Mouse (Mus musculus) heart, postnatal 0 days (tissue): ENCODE results near the gene Chrdl2. TPM values are rescaled to one million over a fixed set of nuclear protein-coding genes. Genes with fewer than 3 reads are reported as not detected.

Experiments used
- ATAC-seq: fragments of 200-750 bp; cut with Nextera tagmentation; 2 replicates; pipeline ENCODE4 v1.8.0; 2017; ENCODE audit warnings: low read depth, moderate number of reproducible peaks, moderate library complexity; ENCODE audit not compliant: insufficient read depth
- DNase-seq: peaks from one replicate; pipeline ENCODE4 v3.0.0-alpha.2; 2016; ENCODE audit warnings: low spot score
- H3K27ac ChIP-seq: fragments of 300-500 bp; sonication (generic); 2 replicates; pipeline ENCODE4 v1.5.1; 2014; ENCODE audit warnings: low read depth, mild to moderate bottlenecking
- H3K27me3 ChIP-seq: fragments of 300-500 bp; sonication (generic); 2 replicates; pipeline ENCODE4 v1.6.1; 2014; ENCODE audit warnings: low read length, mixed read lengths; ENCODE audit not compliant: control insufficient read depth, insufficient read depth
- H3K36me3 ChIP-seq: fragments of 300-500 bp; sonication (generic); replicated peaks from 2 replicates; pipeline ENCODE4 v1.6.1; 2014; ENCODE audit warnings: low read length, mixed read lengths; ENCODE audit not compliant: control insufficient read depth, insufficient read depth
- H3K4me1 ChIP-seq: fragments of 300-500 bp; sonication (generic); 2 replicates; pipeline ENCODE4 v1.6.1; 2014; ENCODE audit warnings: antibody characterized with exemption; ENCODE audit not compliant: control insufficient read depth, insufficient read depth
- H3K4me2 ChIP-seq: fragments of 300-500 bp; sonication (generic); 2 replicates; pipeline ENCODE4 v1.6.1; 2014; ENCODE audit warnings: low read depth, mild to moderate bottlenecking, low read length, moderate library complexity
- H3K4me3 ChIP-seq: fragments of 300-500 bp; sonication (generic); 2 replicates; pipeline ENCODE4 v1.5.1; 2014; ENCODE audit warnings: low read depth, low read length
- H3K9ac ChIP-seq: fragments of 300-500 bp; sonication (generic); replicated peaks from 2 replicates; pipeline ENCODE4 v1.6.1; 2014; ENCODE audit warnings: low read depth, low read length, mixed read lengths
- H3K9me3 ChIP-seq: fragments of 300-500 bp; sonication (generic); replicated peaks from 2 replicates; pipeline ENCODE4 v1.6.1; 2016; ENCODE audit warnings: low read length; ENCODE audit not compliant: control insufficient read depth
- CTCF ChIP-seq: IDR thresholded peaks from 2 replicates; pipeline ENCODE4 v1.5.1; 2016; ENCODE audit warnings: antibody characterized with exemption, control low read depth, low read depth
- EP300 ChIP-seq: IDR thresholded peaks from 2 replicates; pipeline ENCODE4 v1.6.1; 2016; ENCODE audit warnings: antibody characterized with exemption, low read depth
- WGBS: fragments of 180-500 bp; shearing (Covaris S2); extraction: QIAGEN DNeasy Blood & Tissue Kit; methylation state at CpG from one replicate; pipeline ENCODE4 v1.1.7; 2014; 5-methylcytosine and 5-hydroxymethylcytosine counted together
- polyA plus RNA-seq: library from polyadenylated mRNA; unstranded; fragments of >200 nt; fragmentation: Nextera tagmentation; extraction: Ambion mirVana; gene quantifications from 2 replicates; pipeline ENCODE4 v1.2.1, GENCODE M21; 2015
- total RNA-seq: library from RNA; depleted of rRNA; stranded (reverse); fragments of >200 nt; gene quantifications from 2 replicates; pipeline ENCODE4 v1.2.3, GENCODE M21; 2014; ENCODE audit warnings: low replicate concordance

Chrdl2 gene
- total and polyA plus RNA-seq, 2 experiments from 2014 or later: 0.12 TPM; not detected in 1

GRCm38 (mm10) chr7:99990990-99991707 lies 14.8 kb upstream of the Chrdl2 start:
- no peaks in the 10 kb centered on the region for H3K9me3 ChIP-seq
- ATAC-seq (no peak), DNase-seq (no peak)
- TF ChIP-seq EP300 (no peak), CTCF (no peak)
- H3K4me2 ChIP-seq: no peak overlapping the region
- no peak overlapping the region for H3K27ac ChIP-seq
- no peaks in the 10 kb centered on the region for H3K36me3 ChIP-seq
- H3K9ac ChIP-seq: no peak overlapping the region
- no peaks in the 10 kb centered on the region for H3K27me3 ChIP-seq
- no peak overlapping the region for H3K4me3 ChIP-seq
- WGBS: 72% methylated on average over 8 of the region's 8 CpGs
- no peaks in the 10 kb centered on the region for H3K4me1 ChIP-seq

- ATAC-seq: no peak
- TF ChIP-seq CTCF (no peak), EP300 (no peak)
- H3K9me3 ChIP-seq: no peaks in the 10 kb centered on the region
- H3K4me2 ChIP-seq: no peak overlapping the region
- no peak overlapping the region for H3K27ac ChIP-seq
- no peaks in the 10 kb centered on the region for H3K27me3 ChIP-seq
- H3K4me3 ChIP-seq: no peak overlapping the region
- no peaks in the 10 kb centered on the region for H3K4me1 ChIP-seq
- 74% methylated on average over 7 of the region's 7 CpGs for WGBS
- no peak for DNase-seq
- no peak overlapping the region for H3K9ac ChIP-seq
- H3K36me3 ChIP-seq: no peaks in the 10 kb centered on the region
Measured at GRCm38 (mm10) chr7:99993159-99993558, 12.8 kb upstream of the Chrdl2 start.

- no peak overlapping the region for H3K4me2 ChIP-seq
- no peak overlapping the region for H3K4me3 ChIP-seq
- TF ChIP-seq CTCF (no peak), EP300 (no peak)
- H3K9ac ChIP-seq: no peak overlapping the region
- ATAC-seq: no peak
- H3K27me3 ChIP-seq: no peaks in the 10 kb centered on the region
- 64% methylated on average over 7 of the region's 7 CpGs for WGBS
- H3K4me1 ChIP-seq: no peaks in the 10 kb centered on the region
- H3K9me3 ChIP-seq: no peaks in the 10 kb centered on the region
- H3K27ac ChIP-seq: no peak overlapping the region
- DNase-seq: no peak
- no peaks in the 10 kb centered on the region for H3K36me3 ChIP-seq
Measured at GRCm38 (mm10) chr7:99995186-99995585, 10.8 kb upstream of the Chrdl2 start.

- Histone ChIP-seq H3K9ac (no peak overlapping the region), H3K4me2 (no peak overlapping the region), H3K4me1 (no peaks in the 10 kb centered on the region), H3K36me3 (no peaks in the 10 kb centered on the region), H3K4me3 (no peak overlapping the region), H3K9me3 (no peaks in the 10 kb centered on the region), H3K27ac (no peak overlapping the region), H3K27me3 (0 out of 2 replicates have a peak, but pooled peaks cover 2% of the 10 kb centered on the region)
- DNase-seq: no peak
- TF ChIP-seq CTCF: no peak
- no peak for TF ChIP-seq EP300
- 65% methylated on average over 3 of the region's 3 CpGs for WGBS
- ATAC-seq: no peak
Measured at GRCm38 (mm10) chr7:99998668-99999067, 7.3 kb upstream of the Chrdl2 start.

- Histone ChIP-seq H3K4me1 (0 out of 2 replicates have a peak, but pooled peaks cover 4% of the 10 kb centered on the region), H3K4me2 (no peak overlapping the region), H3K9ac (no peak overlapping the region), H3K27me3 (peaks cover 53% of the 10 kb centered on the region), H3K27ac (no peak overlapping the region), H3K9me3 (no peaks in the 10 kb centered on the region), H3K36me3 (no peaks in the 10 kb centered on the region), H3K4me3 (no peak overlapping the region)
- TF ChIP-seq CTCF (peak; percentile 48), EP300 (no peak)
- no peak for DNase-seq
- WGBS: 48% methylated on average over 9 of the region's 9 CpGs
- no peak for ATAC-seq
Measured at GRCm38 (mm10) chr7:100003781-100004180, 2.2 kb upstream of the Chrdl2 start.

- H3K27me3 ChIP-seq: peaks cover 67% of the 10 kb centered on the region
- H3K9ac ChIP-seq: no peak overlapping the region
- H3K9me3 ChIP-seq: no peaks in the 10 kb centered on the region
- WGBS: 6% methylated on average over 11 of the region's 11 CpGs
- DNase-seq (no peak), ATAC-seq (no peak)
- no peak for TF ChIP-seq CTCF
- H3K4me1 ChIP-seq: 0 out of 2 replicates have a peak, but pooled peaks cover 4% of the 10 kb centered on the region
- H3K4me3 ChIP-seq: peak overlapping the region; percentile 43; the same call in 1 of the 2 replicates
- peak overlapping the region; percentile 75 for H3K4me2 ChIP-seq
- no peaks in the 10 kb centered on the region for H3K36me3 ChIP-seq
- H3K27ac ChIP-seq: no peak overlapping the region
Measured at GRCm38 (mm10) chr7:100006411-100006810, 439 bp downstream of the Chrdl2 start.
